Mouse (Mus musculus) fat pad, adult 2 months (tissue): ENCODE measurements around the gene Nav2.

Experiments used
- DNase-seq: peaks from one replicate; pipeline ENCODE4 v3.0.0-alpha.2; 2011; ENCODE audit warnings: low read depth, low spot score; ENCODE audit errors: extremely low read depth

Gene Nav2

GRCm38 (mm10) chr7:48930399-48930798 is 21.9 kb downstream of the Nav2 start:
- DNase-seq = no peak

DNA sequence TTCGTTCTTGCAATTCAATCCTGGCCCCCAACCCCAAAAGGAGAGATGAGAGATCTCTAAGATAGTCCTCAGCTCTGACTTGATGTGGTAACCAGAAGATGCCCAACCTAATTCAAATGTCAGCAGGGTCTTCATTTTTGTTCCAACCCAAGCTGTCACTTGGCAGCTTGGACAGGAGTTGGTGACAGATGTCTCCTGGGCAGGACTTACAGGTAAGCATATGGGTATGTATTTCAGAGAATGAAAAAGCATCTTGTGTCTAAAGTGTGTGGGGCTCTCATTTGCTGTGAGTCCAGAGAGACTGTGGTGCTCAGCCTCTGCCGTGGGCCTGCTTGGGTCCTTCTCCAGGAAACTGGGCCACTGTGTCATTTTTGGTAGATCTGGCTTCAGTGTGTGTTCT is 23.6 kb downstream of the Nav2 start:
- no peak for DNase-seq

- DNase-seq = no peak
Observed at GRCm38 (mm10) chr7:48934816-48935215, 26.3 kb downstream of the Nav2 start.

DNA sequence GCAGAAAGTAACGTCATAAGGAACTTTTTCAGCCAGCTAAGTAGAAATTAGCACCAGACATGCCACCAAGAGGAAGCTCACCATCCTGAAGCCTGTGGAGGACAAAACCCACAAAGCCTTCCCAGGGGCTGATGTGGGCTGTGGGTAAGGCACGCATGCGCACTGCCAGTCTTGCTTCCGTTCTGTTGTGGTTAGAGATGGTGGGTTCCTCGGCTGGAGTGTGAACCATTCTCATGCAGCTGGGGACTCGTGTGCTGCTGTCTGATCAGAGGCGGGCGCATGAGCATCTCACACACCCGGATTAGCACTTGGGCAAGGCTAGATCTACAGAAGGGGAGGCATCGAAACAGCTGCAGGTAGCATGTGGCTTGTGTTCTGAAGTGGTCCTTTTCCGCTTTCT is 29.0 kb downstream of the Nav2 start:
- no peak for DNase-seq

- no peak for DNase-seq
Observed at GRCm38 (mm10) chr7:48938190-48938589, 29.7 kb downstream of the Nav2 start.

DNA sequence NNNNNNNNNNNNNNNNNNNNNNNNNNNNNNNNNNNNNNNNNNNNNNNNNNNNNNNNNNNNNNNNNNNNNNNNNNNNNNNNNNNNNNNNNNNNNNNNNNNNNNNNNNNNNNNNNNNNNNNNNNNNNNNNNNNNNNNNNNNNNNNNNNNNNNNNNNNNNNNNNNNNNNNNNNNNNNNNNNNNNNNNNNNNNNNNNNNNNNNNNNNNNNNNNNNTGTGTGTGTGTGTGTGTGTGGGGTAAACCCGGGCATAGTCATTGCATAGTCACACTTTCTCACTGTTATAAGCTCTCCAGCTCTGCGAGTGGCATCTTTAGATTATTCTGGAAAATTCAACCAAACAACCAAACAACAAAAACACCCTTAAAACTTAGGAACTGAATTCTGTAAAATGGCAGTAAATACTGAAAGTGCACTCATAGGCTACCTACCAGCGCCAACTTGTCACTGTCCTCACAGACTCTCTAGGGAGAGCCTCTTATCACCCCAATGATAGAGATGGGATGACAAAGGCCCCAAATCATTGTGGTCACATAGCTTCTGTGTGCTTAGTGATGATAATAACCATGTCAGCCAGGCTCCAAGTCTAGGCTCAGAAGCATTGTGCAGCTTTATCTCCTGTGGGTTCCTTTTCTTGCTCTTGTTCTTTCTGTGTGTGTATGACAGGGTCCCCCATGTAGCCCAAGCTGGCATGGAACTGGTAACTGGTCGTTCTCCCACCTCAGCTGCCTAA is 40.0 kb downstream of the Nav2 start:
- no peak for DNase-seq

DNA sequence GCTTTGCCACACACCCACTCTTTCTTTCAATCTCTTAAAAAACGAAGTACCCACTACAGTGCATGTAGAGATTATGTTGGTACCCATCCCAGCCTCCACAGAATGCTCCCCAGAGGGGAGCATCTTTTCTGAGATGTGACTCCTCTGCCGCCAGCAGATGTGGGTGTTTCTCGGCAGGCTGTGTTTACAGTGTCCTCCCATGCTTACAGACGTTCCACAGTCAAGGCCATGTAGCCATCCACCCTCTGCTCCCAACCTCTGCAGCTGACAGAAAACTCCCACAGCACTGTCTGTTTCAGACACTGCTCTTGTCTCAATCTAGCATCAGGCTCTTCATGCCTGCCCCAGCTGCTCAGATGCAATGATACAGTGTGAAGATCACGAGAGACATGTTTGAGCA is 46.0 kb downstream of the Nav2 start:
- no peak for DNase-seq

- no peak for DNase-seq
Observed at GRCm38 (mm10) chr7:48958528-48959315, 50.2 kb downstream of the Nav2 start.

DNA sequence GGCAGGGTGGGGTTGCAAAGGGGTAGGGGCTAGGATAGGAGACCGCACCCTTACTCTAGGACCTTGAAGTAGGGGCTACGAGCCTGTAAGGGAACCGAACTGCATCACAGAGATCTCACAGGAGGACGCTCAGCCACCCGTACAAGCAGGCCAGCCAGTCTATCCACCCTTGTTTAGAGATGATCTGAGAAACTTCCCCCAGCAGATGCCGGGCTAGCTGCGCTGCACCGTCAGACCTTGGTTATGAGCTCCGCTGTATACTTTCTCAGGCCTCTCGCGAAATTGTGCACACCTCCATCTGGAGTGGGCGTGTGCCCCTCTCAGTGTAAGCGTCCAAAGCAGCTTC is 50.8 kb downstream of the Nav2 start:
- DNase-seq = no peak

- DNase-seq = no peak
Observed at GRCm38 (mm10) chr7:48960152-48960551, 51.6 kb downstream of the Nav2 start.

DNA sequence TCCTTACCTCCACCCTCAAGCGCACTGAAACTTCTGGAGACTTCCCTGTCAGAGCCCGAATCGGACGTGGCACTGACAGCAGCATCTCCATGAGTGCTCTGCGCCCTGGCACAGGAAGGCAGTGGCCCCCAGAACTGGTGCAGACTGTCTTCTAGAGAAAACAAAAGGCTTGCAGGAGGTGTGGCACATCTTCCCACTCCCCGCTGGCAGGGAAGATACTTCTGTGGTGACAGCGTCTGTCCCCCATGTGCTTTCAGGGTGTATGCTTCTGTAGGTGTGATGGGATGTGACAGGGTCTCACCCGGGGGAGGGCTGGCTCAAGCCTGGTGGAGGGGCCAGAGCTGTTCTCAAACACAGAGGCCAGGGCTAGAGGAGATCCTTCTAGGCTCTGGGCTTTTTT is 53.0 kb downstream of the Nav2 start:
- DNase-seq = no peak

GRCm38 (mm10) chr7:48961935-48962334 is 53.4 kb downstream of the Nav2 start:
- no peak for DNase-seq

GRCm38 (mm10) chr7:48963112-48963511 is 54.6 kb downstream of the Nav2 start:
- no peak for DNase-seq

GRCm38 (mm10) chr7:48963554-48963953 is 55.0 kb downstream of the Nav2 start:
- DNase-seq = no peak

DNA sequence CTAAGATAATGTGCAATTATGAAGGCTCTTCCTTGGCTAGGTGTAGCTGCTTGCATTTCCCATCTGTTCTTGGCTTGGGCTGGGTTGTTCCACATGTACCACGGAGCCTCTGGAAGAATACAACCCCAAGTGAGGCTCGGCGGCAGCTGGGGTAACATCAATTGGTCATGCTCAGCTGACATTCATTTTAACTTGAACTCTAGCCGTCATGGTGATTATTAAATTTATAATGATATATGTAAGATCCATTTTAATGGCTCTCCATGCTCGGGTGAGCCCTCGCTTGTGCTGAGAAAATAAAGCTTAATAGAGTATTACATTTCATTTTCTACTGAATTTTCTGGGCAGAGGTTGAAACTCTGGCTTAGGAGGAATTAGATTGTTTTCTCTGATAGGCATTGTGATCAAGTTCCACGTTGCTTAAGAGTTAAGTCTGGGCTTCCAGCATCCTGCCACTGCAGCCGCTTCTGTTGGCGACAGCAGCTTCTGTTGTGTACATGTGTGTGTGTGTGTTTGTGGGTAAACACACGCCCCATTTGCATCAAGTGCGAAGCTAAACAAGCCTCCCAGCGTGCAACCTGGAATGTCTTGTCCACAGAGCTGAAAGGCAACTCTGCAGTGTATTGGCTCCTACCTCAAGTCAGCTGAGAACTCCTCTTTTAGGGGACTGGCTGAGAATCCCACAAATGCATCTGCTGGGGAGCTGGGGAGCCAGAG is 57.4 kb downstream of the Nav2 start:
- no peak for DNase-seq

GRCm38 (mm10) chr7:48981013-48981412 is 72.5 kb downstream of the Nav2 start:
- DNase-seq = no peak

- no peak for DNase-seq
Observed at GRCm38 (mm10) chr7:48981814-48982213, 73.3 kb downstream of the Nav2 start.

- DNase-seq = no peak
Observed at GRCm38 (mm10) chr7:48982573-48982972, 74.1 kb downstream of the Nav2 start.

GRCm38 (mm10) chr7:48991911-48992552 is 83.5 kb downstream of the Nav2 start:
- no peak for DNase-seq

- no peak for DNase-seq
Observed at GRCm38 (mm10) chr7:48995171-48995570, 86.7 kb downstream of the Nav2 start.

- DNase-seq = no peak
Observed at GRCm38 (mm10) chr7:48995701-48996100, 87.2 kb downstream of the Nav2 start.
